Mouse (Mus musculus) layer of hippocampus, adult 11-12 months (tissue): ENCODE measurements around the gene Otx1.

ENCODE experiments used
- DNase-seq: peaks from one replicate; pipeline ENCODE4 v3.0.0; 2022; ENCODE audit warnings: low spot score

Otx1 gene

GRCm38 (mm10) chr11:22002783-22003340 lies at the start of gene Otx1:
TSS of gene Otx1 (minus strand) at chr11:22002897.
- DNase-seq: no peak

- no peak for DNase-seq
These were observed 48.2 kb upstream of the Otx1 start for GRCm38 (mm10) chr11:22050864-22051263.

DNA sequence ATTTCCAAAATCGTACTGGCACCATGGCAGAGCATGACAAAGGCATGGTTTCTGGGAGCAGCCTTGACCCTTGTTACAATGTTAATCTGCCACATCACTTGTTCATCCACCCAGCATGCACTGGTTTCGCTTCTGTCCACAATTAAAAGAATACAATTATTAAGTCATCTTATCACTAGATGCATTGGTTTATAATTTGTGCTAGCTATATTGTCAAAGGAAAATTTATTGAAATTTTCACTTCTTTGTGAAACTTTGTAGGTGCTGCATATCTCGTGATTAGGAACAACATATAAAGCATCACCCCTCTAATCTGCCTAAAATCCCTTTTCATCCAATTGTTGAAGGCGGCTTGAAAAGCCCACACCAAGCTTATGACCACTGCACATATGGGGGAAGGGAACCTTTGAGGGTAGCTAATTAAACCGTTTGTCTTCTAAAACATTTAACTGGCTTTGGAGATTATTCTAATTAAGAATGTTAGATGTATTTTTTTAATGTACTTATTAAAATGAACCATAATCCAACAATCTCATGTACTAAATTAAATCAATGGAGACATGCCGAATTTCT lies 37.2 kb upstream of the Otx1 start:
- DNase-seq: no peak

DNA sequence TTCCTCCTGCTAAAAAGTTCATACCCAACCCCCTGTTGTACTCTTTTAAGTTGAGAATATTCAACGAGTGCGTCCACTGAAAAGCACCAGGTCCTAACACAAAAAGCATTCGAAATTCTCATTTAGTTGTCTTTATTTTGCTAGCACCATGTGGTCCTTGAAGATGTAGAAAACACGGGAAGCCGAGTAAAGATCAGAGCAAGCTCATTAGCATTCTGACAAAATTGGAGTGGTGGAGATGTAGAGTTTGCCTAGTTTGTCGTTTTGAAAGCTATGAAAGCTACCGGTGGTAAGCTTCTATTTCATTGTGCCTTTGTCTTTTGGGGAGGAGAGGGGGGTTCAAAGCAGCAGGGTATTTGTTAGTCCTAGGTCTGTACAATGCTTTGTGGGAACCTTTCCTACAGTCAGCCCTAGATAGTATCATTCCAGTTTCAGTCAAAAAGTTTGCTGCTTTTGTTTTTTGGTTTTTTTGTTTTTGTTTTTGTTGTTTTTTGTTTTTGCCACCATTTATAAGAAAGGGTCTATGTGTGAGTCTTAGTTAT lies 31.9 kb upstream of the Otx1 start:
- no peak for DNase-seq

DNA sequence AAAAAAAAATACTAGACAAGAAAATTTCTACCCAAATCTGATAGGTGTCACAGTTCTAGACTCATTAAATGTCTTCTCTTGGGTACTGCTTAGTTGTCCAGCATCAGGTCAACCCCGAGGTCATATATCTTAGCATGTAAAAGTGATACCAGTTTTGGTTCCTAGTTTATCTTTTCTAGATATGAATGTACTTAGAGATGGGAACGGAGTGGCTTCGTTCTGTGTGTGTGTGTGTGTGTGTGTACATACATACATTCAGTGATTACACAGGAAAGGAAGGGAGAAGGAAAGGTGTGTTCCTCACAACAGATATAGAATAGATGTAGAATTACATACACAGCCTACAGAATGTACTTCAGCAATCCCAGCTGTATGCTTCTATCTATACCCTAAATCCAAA lies 30.9 kb upstream of the Otx1 start:
- no peak for DNase-seq

DNA sequence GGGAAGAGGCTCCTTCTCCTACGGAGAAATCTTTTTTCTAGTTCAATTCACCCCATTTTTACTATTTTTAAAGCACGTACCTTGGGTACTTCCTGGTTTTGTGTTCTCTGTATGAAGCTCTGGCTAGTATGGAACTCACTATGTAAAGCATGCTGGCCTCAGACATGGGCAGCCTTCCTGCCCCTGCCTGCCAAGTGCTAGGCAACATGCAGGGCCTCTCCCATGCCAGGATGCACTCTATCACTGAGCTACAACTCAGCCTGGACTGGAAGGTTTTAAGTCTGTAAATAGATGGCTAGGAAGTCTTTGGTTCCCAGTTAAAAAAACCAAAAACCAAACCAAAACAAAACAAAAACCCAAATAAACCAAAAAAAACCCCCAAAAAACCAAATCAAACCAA lies 17.9 kb upstream of the Otx1 start:
- DNase-seq: no peak

DNA sequence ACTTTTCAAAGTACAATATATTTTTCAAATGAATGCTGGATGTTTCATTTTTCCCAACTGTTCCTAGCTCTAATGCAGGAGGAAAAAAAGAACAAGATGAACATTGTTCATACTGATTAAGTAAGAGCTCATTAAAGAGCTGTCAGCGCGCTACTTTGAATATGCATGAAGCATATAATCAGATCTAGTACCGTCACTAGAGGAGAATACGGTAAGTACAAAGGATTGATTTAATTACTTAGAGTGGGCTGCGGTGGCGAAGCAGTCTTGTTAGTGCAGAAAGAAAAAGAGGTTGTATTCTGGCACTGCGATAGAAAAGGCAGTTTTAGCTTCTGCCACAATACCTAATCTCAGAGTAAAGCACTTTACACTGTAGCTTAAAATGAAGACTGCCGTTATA lies 14.7 kb upstream of the Otx1 start:
- DNase-seq: no peak

- no peak for DNase-seq
These were observed 13.6 kb upstream of the Otx1 start for GRCm38 (mm10) chr11:22016341-22016740.

DNA sequence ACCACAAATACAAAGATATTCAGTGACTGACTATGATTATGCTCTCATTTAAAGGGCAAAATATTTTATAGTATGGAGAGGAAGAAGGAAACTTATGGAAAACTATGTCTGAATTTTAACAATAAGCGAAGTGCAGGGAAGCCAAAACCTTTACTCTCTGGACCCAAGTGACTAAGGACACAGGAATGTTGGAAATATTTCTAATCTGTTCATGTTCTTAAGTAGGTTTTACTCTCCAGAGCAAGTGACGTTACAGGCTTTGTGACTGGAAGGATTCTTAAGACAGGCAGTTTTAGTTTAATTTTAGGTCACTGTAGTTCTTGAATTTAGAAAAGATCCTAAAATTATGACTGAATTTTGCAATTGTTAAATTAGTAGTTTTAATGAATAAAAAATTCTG lies 6.1 kb upstream of the Otx1 start:
- DNase-seq: no peak

- DNase-seq: no peak
These were observed 5.5 kb upstream of the Otx1 start for GRCm38 (mm10) chr11:22008129-22008596.

DNA sequence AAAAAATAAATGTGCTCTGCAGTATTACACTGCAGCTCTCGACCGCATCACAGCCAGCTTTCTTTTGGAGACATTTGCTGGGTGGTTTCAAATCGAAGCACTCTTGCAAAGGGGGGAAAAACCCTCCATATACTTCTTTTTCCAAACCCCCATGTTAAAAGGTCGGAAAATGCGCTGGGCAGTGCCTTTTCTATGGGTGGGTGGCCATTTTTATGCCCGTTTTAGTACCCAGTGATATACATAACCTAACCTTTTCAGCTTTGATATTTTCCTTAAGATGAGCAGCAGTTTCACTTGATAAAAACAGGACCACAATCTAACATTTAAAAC lies 5.0 kb upstream of the Otx1 start:
- no peak for DNase-seq

DNA sequence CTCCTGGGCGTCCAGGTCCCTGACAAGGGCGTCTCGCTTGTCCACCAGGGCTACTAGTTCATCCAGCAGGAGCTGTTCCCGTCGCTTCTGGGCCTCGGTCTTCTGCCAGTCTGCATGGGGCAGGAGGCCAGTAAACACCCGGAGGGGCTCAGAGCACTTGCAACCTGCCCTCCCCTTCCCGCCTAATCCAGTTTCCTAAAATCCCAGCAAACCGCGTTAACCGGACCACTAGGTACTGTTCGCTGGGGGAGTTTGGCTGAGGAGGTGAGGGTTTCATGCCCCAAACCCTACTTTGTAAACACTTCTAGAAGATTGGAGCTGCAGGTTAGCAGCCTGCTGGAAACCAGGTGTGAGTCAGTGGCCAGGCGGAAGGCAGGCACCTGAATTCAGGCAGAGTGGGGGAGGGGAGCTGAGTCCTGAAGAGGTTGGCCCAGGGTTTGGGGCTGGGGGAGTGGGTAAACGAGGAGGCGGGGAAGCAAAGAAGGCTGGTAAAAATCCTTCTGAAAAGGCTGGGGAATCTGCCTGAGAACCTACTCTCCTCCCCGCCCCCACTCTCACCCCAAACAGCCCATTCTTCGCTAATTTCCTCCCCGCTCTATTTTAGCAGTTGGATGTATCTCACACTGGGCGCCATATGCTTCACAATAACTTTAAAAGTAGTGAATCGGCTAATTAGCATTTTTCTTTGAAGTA lies 4.5 kb upstream of the Otx1 start:
- DNase-seq: no peak

- no peak for DNase-seq
These were observed 3.9 kb upstream of the Otx1 start for GRCm38 (mm10) chr11:22006471-22007087.

GRCm38 (mm10) chr11:22005281-22005870 lies 2.7 kb upstream of the Otx1 start:
- DNase-seq: no peak

DNA sequence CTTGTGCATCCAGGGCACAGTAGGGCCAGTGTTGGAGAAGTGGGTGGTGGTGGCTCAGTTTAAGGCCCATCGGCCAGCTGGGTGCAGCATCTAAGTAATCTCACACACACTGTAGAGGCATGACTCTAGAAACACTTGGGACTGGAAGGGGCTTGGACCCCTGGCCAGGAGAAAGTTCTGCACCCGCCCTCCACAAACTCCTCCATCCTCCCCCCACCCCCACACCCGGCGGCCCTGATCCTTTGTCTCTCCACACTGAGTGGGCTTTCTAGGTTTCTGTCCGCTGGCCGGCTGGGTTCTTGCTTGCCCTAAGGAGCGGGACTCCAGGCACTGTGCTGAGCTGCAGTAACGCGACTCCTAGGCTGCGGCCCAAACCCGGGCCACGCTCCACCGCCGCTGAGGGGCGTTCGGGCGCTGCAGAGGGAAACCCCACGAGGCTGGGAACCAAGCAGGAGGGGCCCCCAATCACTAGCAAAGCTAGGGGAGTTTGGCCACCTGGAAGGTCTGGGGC lies 1.7 kb upstream of the Otx1 start:
- DNase-seq: no peak

- DNase-seq: no peak
These were observed 764 bp upstream of the Otx1 start for GRCm38 (mm10) chr11:22003341-22003981.

- no peak for DNase-seq
These were observed 475 bp downstream of the Otx1 start for GRCm38 (mm10) chr11:22002062-22002782.

- DNase-seq: no peak
These were observed 1.2 kb downstream of the Otx1 start for GRCm38 (mm10) chr11:22001321-22002061.

DNA sequence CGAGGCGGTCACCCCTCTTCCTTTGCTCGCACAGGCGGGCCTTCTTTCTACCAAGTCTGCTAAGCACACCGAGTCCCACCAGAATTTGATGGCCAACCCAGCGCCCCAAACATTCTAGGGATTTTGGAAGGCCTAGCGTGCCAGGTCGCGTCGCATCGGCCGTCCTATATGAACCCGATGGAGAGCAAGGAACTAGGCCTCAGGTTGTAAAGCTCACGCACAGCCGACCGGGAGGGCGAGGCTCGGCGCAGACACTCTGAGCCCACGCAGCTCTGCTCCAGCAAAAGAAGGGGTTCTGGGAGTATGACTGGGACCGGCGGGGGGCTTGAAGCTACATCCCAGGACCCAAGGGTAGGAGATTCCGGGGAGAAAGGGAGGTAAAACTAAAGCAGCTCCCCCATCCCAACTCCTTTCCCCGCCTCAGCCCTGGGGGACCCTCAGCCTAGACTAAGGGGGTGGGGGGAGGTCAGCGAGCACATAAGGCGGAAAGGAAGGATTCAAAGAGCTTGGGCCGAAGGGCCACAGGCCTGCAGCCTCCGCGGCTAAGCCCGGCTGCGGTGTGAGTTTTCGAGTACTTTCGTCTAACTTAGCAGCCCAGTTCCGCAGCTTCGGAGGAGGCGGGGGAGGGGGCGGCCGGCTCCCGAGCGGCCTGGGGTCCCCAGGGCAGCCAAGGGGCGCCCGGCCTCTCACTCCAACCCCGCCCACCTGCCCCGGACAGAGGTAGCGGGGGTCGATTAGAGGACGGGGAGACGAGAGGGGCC lies 2.2 kb downstream of the Otx1 start:
- DNase-seq: no peak
